Mouse (Mus musculus): ENCODE data around the gene Kansl3. TPM values are rescaled to one million over a fixed set of nuclear protein-coding genes. Genes with fewer than 3 reads are reported as not detected.

Kansl3 gene
- polyA plus RNA-seq, 1 experiment from 2014 or later = 27.4 TPM

DNA sequence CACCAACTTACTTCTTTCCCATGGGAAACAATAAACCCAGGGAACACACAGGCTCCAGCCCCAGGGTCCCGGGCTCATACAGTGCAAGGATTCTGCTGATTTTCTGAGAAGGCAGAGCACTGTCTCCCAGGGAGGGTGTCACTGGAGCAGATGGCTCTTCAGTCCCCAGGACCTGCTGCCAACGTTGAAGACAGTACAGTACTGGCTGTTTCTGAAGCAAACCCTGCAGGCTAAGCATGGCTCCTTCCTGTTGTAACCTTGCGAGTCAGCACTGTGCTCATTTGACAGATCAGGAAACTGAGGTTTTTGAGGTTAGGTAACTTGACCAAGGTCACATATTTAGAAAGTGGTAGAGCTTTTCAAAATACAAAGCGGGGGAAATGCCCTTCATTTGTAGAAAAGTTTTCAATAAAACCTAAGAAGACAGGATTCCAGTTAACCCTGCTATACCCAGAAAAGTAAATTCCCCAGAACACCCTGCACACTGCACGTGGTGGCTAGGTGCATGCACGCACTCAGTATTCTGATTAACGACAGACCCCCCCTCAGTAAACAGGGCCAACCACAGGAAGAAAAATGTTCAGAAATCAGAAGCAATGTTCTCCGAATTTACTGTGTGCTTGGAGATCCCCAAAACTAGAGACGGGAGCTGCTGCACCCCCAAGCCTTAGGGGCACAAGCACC, 72.4 kb downstream of the Kansl3 start:
- Histone ChIP-seq H3K36me3 (replicated peaks; ENCODE audit: control insufficient read depth, insufficient read depth, low read depth, low read length) (no peaks in the 10 kb centered on the region), H3K4me3 (ENCODE audit: low read depth, low read length) (no peak overlapping the region), H3K27me3 (ENCODE audit: control insufficient read depth, insufficient read depth, low read length) (peaks cover 3% of the 10 kb centered on the region; the same call in 1 of the 2 replicates), H3K9me3 (replicated peaks; ENCODE audit: control insufficient read depth, low read length) (no peaks in the 10 kb centered on the region), H3K27ac (replicated peaks; ENCODE audit: low read depth, low read length) (no peak overlapping the region), H3K4me2 (ENCODE audit: low read depth, low read length) (no peak overlapping the region), H3K9ac (replicated peaks; ENCODE audit: low read length) (no peak overlapping the region), H3K4me1 (ENCODE audit: control insufficient read depth, insufficient read depth, low read length) (no peaks in the 10 kb centered on the region)
- ATAC-seq (replicated peaks; ENCODE audit: insufficient number of reproducible peaks, low FRiP score, low TSS enrichment, low read depth) (no peak; the same call in 1 of the 2 replicates), DNase-seq (ENCODE audit: low spot score) (no peak)
- 69% methylated on average over 9 of the region's 9 CpGs for WGBS

DNA sequence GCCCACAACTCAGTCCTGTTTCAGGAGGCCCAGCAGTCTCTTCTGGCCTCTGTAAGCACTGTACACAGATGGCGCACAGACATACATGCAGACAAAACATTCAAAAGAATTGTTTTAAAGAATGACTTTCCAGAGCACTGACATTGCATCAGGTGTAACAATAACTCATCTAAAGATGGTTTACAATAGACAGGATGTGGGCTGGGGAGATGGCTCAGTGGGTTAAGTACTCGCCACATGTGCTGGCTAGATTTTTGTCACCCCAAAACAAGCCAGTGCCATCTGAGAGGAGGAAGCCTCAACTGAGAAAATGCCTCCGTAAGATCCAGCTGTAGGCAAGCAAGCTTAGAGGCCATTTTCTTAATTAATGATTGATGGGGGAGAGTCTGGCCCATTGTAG, 74.6 kb downstream of the Kansl3 start:
- ATAC-seq (replicated peaks; ENCODE audit: insufficient number of reproducible peaks, low FRiP score, low TSS enrichment, low read depth) = no peak

DNA sequence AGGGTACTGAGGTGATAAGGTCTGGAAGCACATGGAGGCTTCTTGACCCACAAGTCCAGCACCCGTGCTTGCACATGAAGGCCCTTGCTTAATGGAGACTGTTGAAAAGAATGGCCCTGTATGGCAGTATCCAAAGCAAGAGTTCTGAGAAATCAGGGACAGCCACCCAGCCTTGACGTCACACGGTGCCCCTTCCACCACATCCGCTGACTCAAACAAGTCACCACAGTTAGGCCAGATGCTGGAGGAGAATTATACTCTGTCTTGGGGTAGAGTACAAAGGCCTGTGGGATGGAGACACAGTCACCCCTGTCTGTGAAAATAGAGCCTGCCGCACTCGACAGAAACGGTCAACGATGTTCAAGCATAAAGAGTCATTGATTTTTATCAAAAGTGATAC, 75.5 kb downstream of the Kansl3 start:
- H3K4me1 ChIP-seq (ENCODE audit: control insufficient read depth, insufficient read depth, low read length) = no peaks in the 10 kb centered on the region
- DNase-seq (ENCODE audit: low spot score) (no peak), ATAC-seq (replicated peaks; ENCODE audit: insufficient number of reproducible peaks, low FRiP score, low TSS enrichment, low read depth) (no peak)
- H3K9ac ChIP-seq (replicated peaks; ENCODE audit: low read length) = no peak overlapping the region
- no peak overlapping the region for H3K4me2 ChIP-seq (ENCODE audit: low read depth, low read length)
- no peaks in the 10 kb centered on the region for H3K36me3 ChIP-seq (replicated peaks; ENCODE audit: control insufficient read depth, insufficient read depth, low read depth, low read length)
- H3K4me3 ChIP-seq (ENCODE audit: low read depth, low read length) = no peak overlapping the region
- 92% methylated on average over 8 of the region's 8 CpGs for WGBS
- no peaks in the 10 kb centered on the region for H3K9me3 ChIP-seq (replicated peaks; ENCODE audit: control insufficient read depth, low read length)
- H3K27ac ChIP-seq (replicated peaks; ENCODE audit: low read depth, low read length) = no peak overlapping the region
- no peaks in the 10 kb centered on the region for H3K27me3 ChIP-seq (ENCODE audit: control insufficient read depth, insufficient read depth, low read length)

More for the DNA sequence above, 74.6 kb downstream of the Kansl3 start:
- H3K27ac ChIP-seq (replicated peaks; ENCODE audit: low read depth, low read length) = no peak overlapping the region
- no peak overlapping the region for H3K9ac ChIP-seq (replicated peaks; ENCODE audit: low read length)
- H3K4me1 ChIP-seq (ENCODE audit: control insufficient read depth, insufficient read depth, low read length) = no peaks in the 10 kb centered on the region
- no peaks in the 10 kb centered on the region for H3K9me3 ChIP-seq (replicated peaks; ENCODE audit: control insufficient read depth, low read length)
- 83% methylated on average over 3 of the region's 3 CpGs for WGBS
- DNase-seq (ENCODE audit: low spot score) = no peak
- H3K27me3 ChIP-seq (ENCODE audit: control insufficient read depth, insufficient read depth, low read length) = no peaks in the 10 kb centered on the region; the same call in 1 of the 2 replicates
- H3K4me2 ChIP-seq (ENCODE audit: low read depth, low read length) = no peak overlapping the region
- H3K36me3 ChIP-seq (replicated peaks; ENCODE audit: control insufficient read depth, insufficient read depth, low read depth, low read length) = no peaks in the 10 kb centered on the region
- no peak overlapping the region for H3K4me3 ChIP-seq (ENCODE audit: low read depth, low read length)

Small RNA genes within 50 kb of the gene (microRNA-seq; reads per million reads assigned to microRNA genes)
- gene Mir6898 (ENCODE audit: borderline number of aligned reads) = 1.9 reads per million

Other genes starting within 250 kb of the Kansl3 start
- 67.3 and 67.8 TPM in 2 replicates for gene Uggt1, start 124.5 kb downstream of the Kansl3 start, polyA plus RNA-seq (2014; fragmentation: Nextera tagmentation; extraction: Ambion mirVana)
- gene Neurl3, start 94.5 kb downstream of the Kansl3 start, polyA plus RNA-seq (2014; fragmentation: Nextera tagmentation; extraction: Ambion mirVana) = 0.64 and 1.2 TPM in 2 replicates
- 1.6 and 3.7 TPM in 2 replicates for gene Arid5a, start 61.4 kb downstream of the Kansl3 start, polyA plus RNA-seq (2014; fragmentation: Nextera tagmentation; extraction: Ambion mirVana)
- 0.72 and 0.75 TPM in 2 replicates for gene Fer1l5, start 3.1 kb upstream of the Kansl3 start, polyA plus RNA-seq (2014; fragmentation: Nextera tagmentation; extraction: Ambion mirVana)
- gene Lman2l, start 76.1 kb upstream of the Kansl3 start, polyA plus RNA-seq (2014; fragmentation: Nextera tagmentation; extraction: Ambion mirVana) = 31.7 and 35.0 TPM in 2 replicates
- gene Cnnm4, start 102.4 kb upstream of the Kansl3 start, polyA plus RNA-seq (2014; fragmentation: Nextera tagmentation; extraction: Ambion mirVana) = 12.0 and 12.8 TPM in 2 replicates
- gene Cnnm3, start 142.7 kb upstream of the Kansl3 start, polyA plus RNA-seq (2014; fragmentation: Nextera tagmentation; extraction: Ambion mirVana) = 3.5 and 5.4 TPM in 2 replicates
- 4.6 and 6.0 TPM in 2 replicates for gene Ankrd23, start 167.7 kb upstream of the Kansl3 start, polyA plus RNA-seq (2014; fragmentation: Nextera tagmentation; extraction: Ambion mirVana)
- not detected in 2 replicates for gene Gm42417, start 170.2 kb upstream of the Kansl3 start, polyA plus RNA-seq (2014; fragmentation: Nextera tagmentation; extraction: Ambion mirVana)
- gene Ankrd39, start 178.3 kb upstream of the Kansl3 start, polyA plus RNA-seq (2014; fragmentation: Nextera tagmentation; extraction: Ambion mirVana) = 11.9 and 14.4 TPM in 2 replicates
- 3.7 and 4.4 TPM in 2 replicates for gene Sema4c, start 189.2 kb upstream of the Kansl3 start, polyA plus RNA-seq (2014; fragmentation: Nextera tagmentation; extraction: Ambion mirVana)